Mouse (Mus musculus) adrenal gland, postnatal 14 days (tissue): ENCODE data around the gene C2cd2l. TPM values are rescaled to one million over a fixed set of nuclear protein-coding genes. Genes with fewer than 3 reads are reported as not detected.
"Not testable (repeated sequence)": the region's sequence is repeated elsewhere in the genome, so short reads cannot be mapped to it uniquely, and the experiment has no call there.

Experiments
- DNase-seq: peaks from one replicate; pipeline ENCODE4 v3.0.0; 2021; ENCODE audit warnings: mixed read lengths
- long read RNA-seq, 2 experiments: library from polyadenylated mRNA; stranded (forward); transcript quantifications; one replicate each; pipeline ENCODE4 v2.0.0; 2021
- total RNA-seq: library from RNA; stranded (reverse); gene quantifications from 2 replicates; pipeline ENCODE4 v1.2.3, GENCODE M21; 2021

The C2cd2l gene
- total RNA-seq = 27.8 and 40.4 TPM in 2 replicates
- long read RNA-seq, experiment 1, full-length matches to known transcripts = 7 of 23 reads
- long read RNA-seq, experiment 1, partial matches to known transcripts = 8 of 23 reads
- long read RNA-seq, experiment 1, other reads (novel, unspliced or antisense) = 8 of 23 reads
- long read RNA-seq, experiment 2, full-length matches to known transcripts = 7 of 21 reads
- long read RNA-seq, experiment 2, partial matches to known transcripts = 6 of 21 reads
- long read RNA-seq, experiment 2, other reads (novel, unspliced or antisense) = 8 of 21 reads

GRCm38 (mm10) chr9:44319887-44320798 is at the start of gene C2cd2l:
TSS of gene C2cd2l (minus strand) at chr9:44320285.
- DNase-seq = peak; percentile 95

- DNase-seq = peak; percentile 56
These were observed 44.4 kb upstream of the C2cd2l start for GRCm38 (mm10) chr9:44364480-44364879.

GRCm38 (mm10) chr9:44361931-44362330 is 41.8 kb upstream of the C2cd2l start:
- not testable (repeated sequence) for DNase-seq

GRCm38 (mm10) chr9:44361190-44361917 is 41.3 kb upstream of the C2cd2l start, which contains the start of gene Vps11:
TSS of gene Vps11 (minus strand) at chr9:44361670.
- DNase-seq = peak; percentile 97

- peak; percentile 42 for DNase-seq
These were observed 37.1 kb upstream of the C2cd2l start for GRCm38 (mm10) chr9:44357207-44357606.

GRCm38 (mm10) chr9:44353142-44353541 is 33.1 kb upstream of the C2cd2l start:
- DNase-seq = peak; percentile 59

GRCm38 (mm10) chr9:44352337-44352736 is 32.3 kb upstream of the C2cd2l start:
- DNase-seq = no peak

GRCm38 (mm10) chr9:44351396-44351795 is 31.3 kb upstream of the C2cd2l start:
- no peak for DNase-seq

GRCm38 (mm10) chr9:44348546-44348945 is 28.5 kb upstream of the C2cd2l start:
- no peak for DNase-seq

GRCm38 (mm10) chr9:44347621-44348020 is 27.5 kb upstream of the C2cd2l start:
- DNase-seq = no peak

GRCm38 (mm10) chr9:44347166-44347565 is 27.1 kb upstream of the C2cd2l start:
- no peak for DNase-seq

GRCm38 (mm10) chr9:44345570-44346433 is 25.7 kb upstream of the C2cd2l start:
- DNase-seq = no peak

GRCm38 (mm10) chr9:44343781-44344421 is 23.8 kb upstream of the C2cd2l start, which contains the start of gene Hmbs:
TSS of gene Hmbs (minus strand) at chr9:44344228.
- peak; percentile 95 for DNase-seq

- peak; percentile 45 for DNase-seq
These were observed 23.2 kb upstream of the C2cd2l start for GRCm38 (mm10) chr9:44343290-44343689.

- DNase-seq = no peak
These were observed 22.5 kb upstream of the C2cd2l start for GRCm38 (mm10) chr9:44342605-44343004.

GRCm38 (mm10) chr9:44342173-44342572 is 22.1 kb upstream of the C2cd2l start:
- no peak for DNase-seq

GRCm38 (mm10) chr9:44341487-44341886 is 21.4 kb upstream of the C2cd2l start:
- DNase-seq = no peak

- DNase-seq = no peak
These were observed 18.5 kb upstream of the C2cd2l start for GRCm38 (mm10) chr9:44338574-44338973.

GRCm38 (mm10) chr9:44337436-44338169 is 17.5 kb upstream of the C2cd2l start:
- DNase-seq = no peak

- DNase-seq = no peak
These were observed 16.9 kb upstream of the C2cd2l start for GRCm38 (mm10) chr9:44336964-44337363.
